Mouse (Mus musculus) small intestine, adult 2 months (tissue): ENCODE data around the gene Olfr558. TPM values are rescaled to one million over a fixed set of nuclear protein-coding genes. Genes with fewer than 3 reads are reported as not detected.

Experiments used
- H3K27ac ChIP-seq: fragments of 200-500 bp; 2 replicates; pipeline ENCODE4 v1.5.1; 2012; ENCODE audit warnings: low read depth, low read length, control low read depth, inconsistent platforms; ENCODE audit not compliant: insufficient read depth
- H3K27me3 ChIP-seq: fragments of 200-500 bp; 2 replicates; pipeline ENCODE4 v1.6.1; 2012; ENCODE audit warnings: mild to moderate bottlenecking, moderate library complexity, low read length, inconsistent platforms; ENCODE audit not compliant: control insufficient read depth, insufficient read depth
- H3K36me3 ChIP-seq: fragments of 200-500 bp; 2 replicates; pipeline ENCODE4 v1.6.1; 2012; ENCODE audit warnings: mild to moderate bottlenecking, low read length, control low read depth, inconsistent platforms; ENCODE audit not compliant: control insufficient read depth, insufficient read depth
- H3K4me1 ChIP-seq: fragments of 200-500 bp; 2 replicates; pipeline ENCODE4 v1.6.1; 2012; ENCODE audit warnings: low read length, inconsistent platforms, mixed read lengths; ENCODE audit not compliant: control insufficient read depth, insufficient read depth, insufficient read length
- H3K4me3 ChIP-seq: fragments of 200-500 bp; 2 replicates; pipeline ENCODE4 v1.5.1; 2012; ENCODE audit warnings: low read depth, mild to moderate bottlenecking, control low read depth, inconsistent platforms, low read length, moderate library complexity
- CTCF ChIP-seq: fragments of 200-500 bp; IDR thresholded peaks from 2 replicates; pipeline ENCODE4 v1.5.1; 2012; ENCODE audit warnings: low read depth, mild to moderate bottlenecking, control low read depth, inconsistent platforms, low read length, moderate library complexity, mixed read lengths; ENCODE audit not compliant: insufficient replicate concordance, insufficient read length; ENCODE audit errors: extremely low read depth
- POLR2A ChIP-seq: fragments of 200-500 bp; IDR thresholded peaks from 2 replicates; pipeline ENCODE4 v1.6.1; 2012; ENCODE audit warnings: low read depth, mild to moderate bottlenecking, control low read depth, inconsistent platforms, low read length, moderate library complexity
- WGBS: fragments of 180-500 bp; shearing (Covaris S2); methylation state at CpG from one replicate; pipeline ENCODE4 v1.1.7; 2018; 5-methylcytosine and 5-hydroxymethylcytosine counted together
- polyA plus RNA-seq: library from polyadenylated mRNA; depleted of rRNA; stranded (reverse); fragments of >200 nt; gene quantifications from 2 replicates; pipeline ENCODE4 v1.2.3, GENCODE M21; 2012; rRNA removed

The Olfr558 gene
- polyA plus RNA-seq, 1 experiment = 0.63 TPM

DNA sequence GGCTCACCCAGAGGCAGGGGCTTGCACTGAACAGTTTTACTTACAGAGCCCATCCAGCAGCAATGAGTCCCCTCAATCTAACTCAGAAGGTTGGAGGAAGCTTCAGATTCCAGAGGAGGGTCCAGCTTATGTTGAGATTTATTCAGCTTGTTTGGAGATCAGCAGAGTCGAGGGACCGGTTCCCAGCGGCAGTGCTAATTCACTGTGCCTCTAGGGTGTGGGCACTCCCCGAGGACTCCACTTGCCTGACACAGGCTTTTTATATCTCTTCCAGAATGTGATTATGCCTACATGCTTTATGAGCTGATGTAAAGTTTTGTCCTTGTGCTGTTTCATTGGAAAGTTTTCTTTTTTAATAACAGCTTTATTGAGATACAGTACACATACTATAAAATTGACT is 57.3 kb downstream of the Olfr558 start, which contains the start of the genes Olfr560 and Olfr78:
Olfr560 (minus strand) TSS at position 101 of the 400 bp plus-strand sequence.
Olfr78 (minus strand) TSS at position 206 of the 400 bp plus-strand sequence.
- WGBS = 55% methylated on average over 4 of the region's 4 CpGs
- Histone ChIP-seq H3K4me1 (no peaks in the 10 kb centered on the region), H3K4me3 (no peak within 1 kb of the TSS), H3K36me3 (no peaks in the 10 kb centered on the region), H3K27ac (no peak within 1 kb of the TSS), H3K27me3 (no peaks in the 10 kb centered on the region)
- no peak for TF ChIP-seq POLR2A
- TF ChIP-seq CTCF = no peak

Other genes with a start within 250 kb of the Olfr558 start
- gene Olfr543, start 220.5 kb upstream of the Olfr558 start, polyA plus RNA-seq = not detected in 2 replicates
- gene Olfr544, start 213.9 kb upstream of the Olfr558 start, polyA plus RNA-seq = not detected in 2 replicates
- gene Olfr545, start 202.6 kb upstream of the Olfr558 start, polyA plus RNA-seq = not detected in 2 replicates
- not detected in 2 replicates for gene Olfr547, start 167.5 kb upstream of the Olfr558 start, polyA plus RNA-seq
- not detected in 2 replicates for gene Olfr548-ps1, start 161.3 kb upstream of the Olfr558 start, polyA plus RNA-seq
- gene Olfr549, start 152.3 kb upstream of the Olfr558 start, polyA plus RNA-seq = not detected in 2 replicates
- 1.6 and 2.0 TPM in 2 replicates for gene Trim21, start 136.7 kb upstream of the Olfr558 start, polyA plus RNA-seq
- not detected in 2 replicates for gene Olfr550, start 130.8 kb upstream of the Olfr558 start, polyA plus RNA-seq
- gene Olfr551, start 110.3 kb upstream of the Olfr558 start, polyA plus RNA-seq = not detected in 2 replicates
- gene Olfr552, start 104.4 kb upstream of the Olfr558 start, polyA plus RNA-seq = not detected in 2 replicates
- not detected in 2 replicates for gene Olfr553, start 84.0 kb upstream of the Olfr558 start, polyA plus RNA-seq
- not detected in 2 replicates for gene Olfr554, start 63.8 kb upstream of the Olfr558 start, polyA plus RNA-seq
- gene Olfr555, start 43.4 kb upstream of the Olfr558 start, polyA plus RNA-seq = not detected in 2 replicates
- gene Olfr556, start 37.3 kb upstream of the Olfr558 start, polyA plus RNA-seq = not detected in 2 replicates
- 1.7 and 2.2 TPM in 2 replicates for gene Trim68, start 14.9 kb upstream of the Olfr558 start, polyA plus RNA-seq
- not detected in 2 replicates for gene Olfr557, start 6.3 kb upstream of the Olfr558 start, polyA plus RNA-seq
- gene Olfr33, start 16.9 kb downstream of the Olfr558 start, polyA plus RNA-seq = not detected in 2 replicates
- not detected in 2 replicates for gene Olfr559, start 25.3 kb downstream of the Olfr558 start, polyA plus RNA-seq
- gene Olfr560, start 57.2 kb downstream of the Olfr558 start, polyA plus RNA-seq = not detected in 2 replicates
- gene Olfr78, start 57.3 kb downstream of the Olfr558 start, polyA plus RNA-seq = 0.55 and 0.71 TPM in 2 replicates
- gene Olfr561, start 69.0 kb downstream of the Olfr558 start, polyA plus RNA-seq = not detected in 2 replicates
- not detected in 2 replicates for gene Olfr564, start 101.3 kb downstream of the Olfr558 start, polyA plus RNA-seq
- not detected in 2 replicates for gene Olfr566, start 156.6 kb downstream of the Olfr558 start, polyA plus RNA-seq
- not detected in 2 replicates for gene Olfr568, start 174.9 kb downstream of the Olfr558 start, polyA plus RNA-seq
- not detected in 2 replicates for gene Olfr569, start 188.7 kb downstream of the Olfr558 start, polyA plus RNA-seq
- gene Olfr570, start 192.4 kb downstream of the Olfr558 start, polyA plus RNA-seq = not detected in 2 replicates
- gene Olfr571, start 215.3 kb downstream of the Olfr558 start, polyA plus RNA-seq = not detected in 2 replicates
- not detected in 2 replicates for gene Olfr572, start 222.2 kb downstream of the Olfr558 start, polyA plus RNA-seq
- not detected in 2 replicates for gene Olfr573-ps1, start 240.4 kb downstream of the Olfr558 start, polyA plus RNA-seq
- gene Olfr574, start 246.3 kb downstream of the Olfr558 start, polyA plus RNA-seq = not detected in 2 replicates